Mouse (Mus musculus) regulatory T cell (primary cell): ENCODE results near the gene Galnt12.

ENCODE experiments used
- in situ Hi-C: fragments of 300-600 bp; cut with MboI, MseI; formaldehyde crosslinking; loops from one replicate; pipeline ENCODE4 v1.15.1; 2025; ENCODE audit warnings: high pct_unique_total_duplicates

The Galnt12 gene

GRCm38 (mm10) chr4:47150806-47151205, 59.1 kb downstream of the Galnt12 start:
- in situ Hi-C loops, result no loop called here

DNA sequence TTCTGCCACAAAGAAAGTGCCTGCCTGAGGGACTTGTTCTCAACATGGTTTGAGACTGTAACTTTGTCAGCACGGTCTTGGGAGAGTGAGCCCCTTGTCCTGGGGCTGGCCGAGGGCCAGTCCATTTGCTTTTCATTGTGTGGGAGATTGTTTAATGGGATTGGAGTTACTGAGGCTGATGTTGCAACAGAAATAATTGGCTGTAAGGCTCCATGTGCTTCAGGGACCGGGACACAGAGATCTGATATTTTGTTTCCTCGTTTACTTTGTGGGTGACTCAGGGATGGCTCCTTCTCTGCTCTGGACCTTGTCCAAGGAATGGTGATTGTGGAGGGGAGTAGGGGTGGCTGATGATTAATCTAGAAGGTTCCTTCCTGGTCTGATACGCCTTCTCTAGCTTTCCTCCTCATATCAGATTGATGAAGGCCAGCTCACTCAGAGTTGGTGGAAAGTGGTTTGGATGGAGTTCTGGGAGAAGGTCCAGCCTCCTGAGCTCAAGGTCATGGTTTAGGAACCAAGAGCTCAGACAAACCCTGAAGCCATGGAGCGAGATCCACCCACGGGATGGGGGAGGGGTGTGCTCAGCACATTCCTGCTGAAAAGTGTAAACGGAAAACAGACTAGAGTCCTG, 60.0 kb downstream of the Galnt12 start:
- in situ Hi-C loops, result no loop called here

- in situ Hi-C loops, result no loop called here
These were observed 69.5 kb downstream of the Galnt12 start for GRCm38 (mm10) chr4:47161103-47161755.

- in situ Hi-C loops, result no loop called here
These were observed 70.3 kb downstream of the Galnt12 start for GRCm38 (mm10) chr4:47161756-47162587.

GRCm38 (mm10) chr4:47172314-47172713, 80.6 kb downstream of the Galnt12 start:
- in situ Hi-C loops, result no loop called here
